Mouse (Mus musculus): ENCODE data around the gene Ctbp2. TPM values are rescaled to one million over a fixed set of nuclear protein-coding genes. Genes with fewer than 3 reads are reported as not detected.

Gene Ctbp2
- polyA plus RNA-seq, 2 experiments, result 7.3 to 8.4 TPM

DNA sequence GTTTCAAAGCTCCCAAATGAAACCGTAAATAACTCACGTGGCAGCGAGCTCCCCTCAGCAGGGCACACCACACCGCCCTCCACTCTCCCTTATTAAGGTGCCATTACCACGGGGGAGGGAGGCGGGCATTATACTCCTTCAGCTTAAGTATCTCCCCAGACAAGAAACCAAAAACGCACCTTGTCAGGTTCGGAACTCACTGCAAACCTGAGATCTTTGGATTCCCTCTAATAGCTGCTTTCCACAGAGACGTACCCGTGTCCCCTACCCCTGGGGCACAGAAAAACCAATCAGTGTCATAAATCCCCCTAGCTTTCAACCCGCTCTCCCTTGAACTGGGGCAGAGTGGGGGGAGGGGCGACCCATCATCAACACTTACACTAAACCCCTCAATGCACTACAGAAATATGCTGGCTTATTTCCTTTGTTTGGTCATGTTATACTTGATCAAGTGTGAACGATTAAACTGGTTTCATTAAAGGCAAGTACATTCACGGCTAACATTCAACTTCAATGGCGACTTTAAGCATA, 3.9 kb downstream of the Ctbp2 start:
- Histone ChIP-seq H3K9me3 (ENCODE audit: control insufficient read depth, low read length) (no peaks in the 10 kb centered on the region), H3K27ac (no peak overlapping the region), H3K4me2 (ENCODE audit: low read depth) (peak overlapping the region; percentile 22; the same call in 1 of the 2 replicates), H3K4me3 (ENCODE audit: insufficient read depth in 1 of 2, low read depth in 2 of 2, low read length in 2 of 2) (no peak overlapping the region), H3K4me1 (replicated peaks; ENCODE audit: control insufficient read depth in 2 of 2, insufficient read depth in 2 of 2, low read length in 1 of 2) (peaks cover 8 to 17% of the 10 kb centered on the region in 2 experiments), H3K36me3 (replicated peaks; ENCODE audit: control insufficient read depth, insufficient read depth, low read depth) (no peaks in the 10 kb centered on the region), H3K9ac (replicated peaks) (no peak overlapping the region), H3K27me3 (ENCODE audit: control insufficient read depth, insufficient read depth, low read length) (peaks cover 25% of the 10 kb centered on the region)
- ATAC-seq (ENCODE audit: insufficient read depth) (no peak), DNase-seq (ENCODE audit: low read depth in 3 of 3, low spot score in 3 of 3) (no peak)
- TF ChIP-seq CTCF (IDR thresholded peaks at IDR 0.05; ENCODE audit: low read depth), result no peak
- no peak for TF ChIP-seq EP300 (IDR thresholded peaks at IDR 0.05; ENCODE audit: low read depth)
- WGBS (ENCODE audit: insufficient replicate concordance), result 39% methylated on average over 15 of the region's 15 CpGs

DNA sequence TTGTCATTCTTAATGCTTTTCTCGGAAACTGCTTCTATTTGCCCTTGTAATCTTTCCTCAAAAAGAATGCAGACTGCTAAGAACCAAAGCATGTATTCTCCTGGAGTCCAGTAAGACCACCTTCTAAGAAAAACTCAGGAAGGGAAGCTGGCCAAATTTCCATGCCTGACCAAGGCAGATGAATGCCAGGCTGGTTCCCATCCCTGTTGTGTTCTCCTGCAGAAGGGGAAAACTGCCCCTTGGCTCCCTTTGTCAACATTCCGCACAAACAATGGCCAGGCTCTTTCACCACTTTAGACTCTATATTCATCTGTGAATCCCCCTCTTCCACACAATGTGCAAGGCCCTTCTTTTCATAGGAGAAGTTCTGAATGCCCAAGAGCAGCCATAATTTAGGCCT, 6.3 kb downstream of the Ctbp2 start:
- no peak for TF ChIP-seq CTCF (IDR thresholded peaks at IDR 0.05; ENCODE audit: low read depth)
- no peak for TF ChIP-seq EP300 (IDR thresholded peaks at IDR 0.05; ENCODE audit: low read depth)
- H3K9ac ChIP-seq (replicated peaks), result no peak overlapping the region
- peaks cover 12 to 27% of the 10 kb centered on the region in 2 experiments for H3K4me1 ChIP-seq (replicated peaks; ENCODE audit: control insufficient read depth in 2 of 2, insufficient read depth in 2 of 2, low read length in 1 of 2)
- no peak overlapping the region for H3K4me3 ChIP-seq (ENCODE audit: insufficient read depth in 1 of 2, low read depth in 2 of 2, low read length in 2 of 2)
- WGBS (ENCODE audit: insufficient replicate concordance), result 41% methylated on average over 2 of the region's 2 CpGs
- no peaks in the 10 kb centered on the region for H3K9me3 ChIP-seq (ENCODE audit: control insufficient read depth, low read length)
- DNase-seq (ENCODE audit: low read depth in 3 of 3, low spot score in 3 of 3) (no peak), ATAC-seq (ENCODE audit: insufficient read depth) (no peak)
- no peak overlapping the region for H3K4me2 ChIP-seq (ENCODE audit: low read depth)
- H3K36me3 ChIP-seq (replicated peaks; ENCODE audit: control insufficient read depth, insufficient read depth, low read depth), result no peaks in the 10 kb centered on the region
- no peak overlapping the region for H3K27ac ChIP-seq
- H3K27me3 ChIP-seq (ENCODE audit: control insufficient read depth, insufficient read depth, low read length), result peaks cover 17% of the 10 kb centered on the region

DNA sequence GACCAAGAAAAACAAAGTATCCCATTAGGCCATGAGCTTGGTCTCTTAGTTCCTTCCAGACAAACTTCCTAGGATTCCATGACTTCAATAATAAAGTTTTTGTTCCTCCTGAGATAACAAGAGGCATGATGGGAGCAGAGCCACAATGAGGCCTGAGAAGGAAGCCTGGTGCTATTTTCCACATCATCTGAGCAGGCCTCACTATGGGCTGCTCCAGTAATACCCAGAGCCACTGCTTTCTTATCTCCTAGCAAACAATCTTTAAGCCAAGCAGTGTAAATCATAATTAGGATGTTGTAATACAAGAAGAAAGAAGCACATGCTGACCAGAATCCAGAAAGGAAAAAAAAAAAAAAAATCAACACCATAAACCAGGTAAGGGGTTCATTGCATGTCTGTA, 7.6 kb downstream of the Ctbp2 start:
- Histone ChIP-seq H3K4me3 (ENCODE audit: insufficient read depth in 1 of 2, low read depth in 2 of 2, low read length in 2 of 2) (no peak overlapping the region), H3K36me3 (replicated peaks; ENCODE audit: control insufficient read depth, insufficient read depth, low read depth) (no peaks in the 10 kb centered on the region), H3K4me2 (ENCODE audit: low read depth) (peak overlapping the region; percentile 84), H3K9me3 (ENCODE audit: control insufficient read depth, low read length) (no peaks in the 10 kb centered on the region), H3K4me1 (replicated peaks; ENCODE audit: control insufficient read depth in 2 of 2, insufficient read depth in 2 of 2, low read length in 1 of 2) (peaks cover 12 to 27% of the 10 kb centered on the region in 2 experiments), H3K27ac (no peak overlapping the region), H3K9ac (replicated peaks) (no peak overlapping the region), H3K27me3 (ENCODE audit: control insufficient read depth, insufficient read depth, low read length) (peaks cover 11% of the 10 kb centered on the region)
- no peak for ATAC-seq (ENCODE audit: insufficient read depth)
- DNase-seq (ENCODE audit: low read depth in 3 of 3, low spot score in 3 of 3), result no peak
- TF ChIP-seq EP300 (IDR thresholded peaks at IDR 0.05; ENCODE audit: low read depth) (no peak), CTCF (IDR thresholded peaks at IDR 0.05; ENCODE audit: low read depth) (no peak)

DNA sequence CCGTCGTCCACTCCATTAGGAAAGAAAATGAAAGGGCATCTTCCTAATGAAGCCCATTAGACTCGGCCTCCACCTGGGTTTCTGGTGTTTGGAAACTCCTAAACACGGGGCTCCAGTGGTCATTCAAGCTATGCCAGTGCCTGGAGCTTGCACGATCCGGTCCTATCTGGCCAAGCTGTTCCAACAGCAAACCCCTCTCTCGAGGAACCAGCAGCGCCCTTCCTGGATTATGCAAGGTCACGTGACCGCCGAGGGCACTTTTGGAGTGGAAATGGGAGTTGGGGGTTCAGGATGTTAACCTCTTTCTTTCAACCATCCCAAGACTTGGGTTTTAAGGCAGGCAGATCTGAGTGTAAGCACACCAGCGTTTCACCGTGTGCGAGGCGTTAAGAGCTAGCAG, 8.3 kb downstream of the Ctbp2 start:
- H3K4me2 ChIP-seq (ENCODE audit: low read depth), result peak overlapping the region; percentile 84
- H3K9me3 ChIP-seq (ENCODE audit: control insufficient read depth, low read length), result no peaks in the 10 kb centered on the region
- peaks cover 5% of the 10 kb centered on the region for H3K27me3 ChIP-seq (ENCODE audit: control insufficient read depth, insufficient read depth, low read length)
- no peak for DNase-seq (ENCODE audit: low read depth in 3 of 3, low spot score in 3 of 3)
- no peak overlapping the region for H3K27ac ChIP-seq
- WGBS (ENCODE audit: insufficient replicate concordance), result 6% methylated on average over 15 of the region's 15 CpGs
- TF ChIP-seq CTCF (IDR thresholded peaks at IDR 0.05; ENCODE audit: low read depth) (no peak), EP300 (IDR thresholded peaks at IDR 0.05; ENCODE audit: low read depth) (no peak)
- no peaks in the 10 kb centered on the region for H3K36me3 ChIP-seq (replicated peaks; ENCODE audit: control insufficient read depth, insufficient read depth, low read depth)
- H3K9ac ChIP-seq (replicated peaks), result peak overlapping the region; percentile 46
- H3K4me1 ChIP-seq (replicated peaks; ENCODE audit: control insufficient read depth in 2 of 2, insufficient read depth in 2 of 2, low read length in 1 of 2), result peaks cover 12 to 27% of the 10 kb centered on the region in 2 experiments
- ATAC-seq (ENCODE audit: insufficient read depth), result 0 out of 2 replicates have a peak, but pooled peaks have one; percentile 31
- H3K4me3 ChIP-seq (ENCODE audit: insufficient read depth in 1 of 2, low read depth in 2 of 2, low read length in 2 of 2), result peak overlapping the region; percentile 58

DNA sequence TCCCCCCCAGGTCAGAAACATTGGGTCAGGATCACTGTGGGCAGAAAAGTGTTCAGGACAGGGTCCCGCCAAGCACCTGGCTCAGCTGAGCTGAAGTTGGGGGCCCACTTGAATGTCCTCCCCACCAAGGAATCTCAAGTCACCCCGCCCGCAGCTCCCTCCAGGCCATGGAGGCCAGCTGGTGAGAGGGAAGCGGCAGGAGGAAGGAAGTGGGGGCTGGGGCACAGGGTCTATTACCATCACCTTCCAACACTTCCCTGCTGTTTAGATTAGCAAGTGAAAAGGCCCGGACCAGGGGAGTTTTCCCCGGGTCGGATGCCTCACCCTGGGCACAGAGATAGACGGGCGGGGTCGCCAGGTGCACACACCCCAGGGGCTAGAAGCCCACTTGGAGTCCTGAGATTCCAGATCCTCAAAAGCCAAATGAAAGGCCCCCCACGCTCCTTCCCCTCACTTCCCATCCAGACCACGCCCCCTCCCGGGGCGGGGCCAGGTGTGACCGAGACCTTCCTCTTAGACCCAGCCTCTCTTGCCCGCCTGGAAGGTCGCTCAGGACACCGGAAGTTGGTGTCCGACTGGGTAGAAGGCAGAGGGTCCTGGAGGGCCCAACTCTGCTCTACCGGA, 9.2 kb downstream of the Ctbp2 start:
- Histone ChIP-seq H3K27me3 (ENCODE audit: control insufficient read depth, insufficient read depth, low read length) (no peaks in the 10 kb centered on the region), H3K4me1 (replicated peaks; ENCODE audit: control insufficient read depth in 2 of 2, insufficient read depth in 2 of 2, low read length in 1 of 2) (peaks cover 12 to 24% of the 10 kb centered on the region in 2 experiments), H3K27ac (no peak overlapping the region), H3K9me3 (ENCODE audit: control insufficient read depth, low read length) (no peaks in the 10 kb centered on the region), H3K36me3 (replicated peaks; ENCODE audit: control insufficient read depth, insufficient read depth, low read depth) (no peaks in the 10 kb centered on the region), H3K4me2 (ENCODE audit: low read depth) (peak overlapping the region; percentile 84), H3K4me3 (ENCODE audit: insufficient read depth in 1 of 2, low read depth in 2 of 2, low read length in 2 of 2) (peak overlapping the region; percentile 58 to 63), H3K9ac (replicated peaks) (peak overlapping the region; percentile 46)
- ATAC-seq (ENCODE audit: insufficient read depth) (peak; percentile 53; the same call in 1 of the 2 replicates), DNase-seq (ENCODE audit: low read depth in 3 of 3, low spot score in 3 of 3) (peak in 1 of 3 experiments; percentile 38)
- no peak for TF ChIP-seq CTCF (IDR thresholded peaks at IDR 0.05; ENCODE audit: low read depth)
- no peak for TF ChIP-seq EP300 (IDR thresholded peaks at IDR 0.05; ENCODE audit: low read depth)
- 4% methylated on average over 20 of the region's 20 CpGs for WGBS (ENCODE audit: insufficient replicate concordance)
